Mouse (Mus musculus): ENCODE measurements around the gene Kctd14.

GRCm38 (mm10) chr7:97426566-97426965 is 24.6 kb upstream of the Kctd14 start:
- no peak for TF ChIP-seq EP300 (IDR thresholded peaks at IDR 0.05; ENCODE audit: low read depth)
- TF ChIP-seq CTCF (IDR thresholded peaks at IDR 0.05; ENCODE audit: low read depth): no peak
